Mouse (Mus musculus) kidney, postnatal 36 days (tissue): ENCODE results near the gene Babam2.

Experiments
- DNase-seq, 2 experiments: peaks; one replicate each; pipeline ENCODE4 v3.0.0; 2021 to 2022; ENCODE audit warnings: mixed read lengths in 2 of 2

Babam2 gene

DNA sequence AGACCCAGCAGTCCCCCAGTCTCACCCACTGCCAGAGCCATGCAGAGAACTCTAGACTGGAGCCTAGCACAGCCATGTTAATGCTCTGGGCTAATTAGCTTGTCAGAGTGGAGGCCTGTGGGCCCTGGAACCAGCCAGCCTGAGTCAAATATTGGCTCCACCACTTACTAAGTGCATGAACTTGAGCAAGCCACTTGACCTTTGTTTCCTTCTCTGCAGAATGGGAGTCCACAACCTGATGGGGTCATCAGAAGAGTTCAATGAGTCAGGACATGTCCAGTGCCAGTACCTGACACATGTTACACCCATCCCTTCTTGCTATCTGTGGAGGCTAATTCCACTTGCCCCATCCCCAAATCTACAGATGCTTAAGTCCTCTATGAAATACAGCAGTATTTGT lies 394.8 kb downstream of the Babam2 start:
- peak; percentile 11 to 44 for DNase-seq

GRCm38 (mm10) chr5:32098691-32099090 lies 401.2 kb downstream of the Babam2 start:
- no peak for DNase-seq

- DNase-seq: peak; percentile 27 to 53
Observed at GRCm38 (mm10) chr5:32102484-32102883, 405.0 kb downstream of the Babam2 start.

GRCm38 (mm10) chr5:32102971-32103431 lies 405.5 kb downstream of the Babam2 start:
- DNase-seq: no peak

DNA sequence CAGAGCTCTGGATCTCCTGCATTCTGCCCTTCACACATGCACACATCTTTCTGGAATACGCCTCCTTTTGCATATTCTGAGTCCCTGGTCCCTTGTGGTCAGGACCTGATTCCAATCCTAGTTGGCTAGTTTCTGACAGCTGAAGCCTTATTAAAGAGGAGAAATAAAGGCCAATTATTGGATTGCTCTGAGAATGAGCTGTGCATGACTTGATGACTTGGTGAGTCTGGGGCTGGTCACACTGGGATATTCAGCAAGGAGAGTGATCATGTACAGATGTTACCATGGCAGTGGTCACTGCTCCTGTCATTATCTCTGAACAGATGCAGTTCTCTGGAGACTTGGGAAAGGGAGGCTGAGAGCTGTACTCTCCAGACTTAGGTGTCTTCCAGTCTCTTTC lies 406.1 kb downstream of the Babam2 start:
- no peak for DNase-seq

- no peak for DNase-seq
Observed at GRCm38 (mm10) chr5:32104119-32104990, 406.9 kb downstream of the Babam2 start.

DNA sequence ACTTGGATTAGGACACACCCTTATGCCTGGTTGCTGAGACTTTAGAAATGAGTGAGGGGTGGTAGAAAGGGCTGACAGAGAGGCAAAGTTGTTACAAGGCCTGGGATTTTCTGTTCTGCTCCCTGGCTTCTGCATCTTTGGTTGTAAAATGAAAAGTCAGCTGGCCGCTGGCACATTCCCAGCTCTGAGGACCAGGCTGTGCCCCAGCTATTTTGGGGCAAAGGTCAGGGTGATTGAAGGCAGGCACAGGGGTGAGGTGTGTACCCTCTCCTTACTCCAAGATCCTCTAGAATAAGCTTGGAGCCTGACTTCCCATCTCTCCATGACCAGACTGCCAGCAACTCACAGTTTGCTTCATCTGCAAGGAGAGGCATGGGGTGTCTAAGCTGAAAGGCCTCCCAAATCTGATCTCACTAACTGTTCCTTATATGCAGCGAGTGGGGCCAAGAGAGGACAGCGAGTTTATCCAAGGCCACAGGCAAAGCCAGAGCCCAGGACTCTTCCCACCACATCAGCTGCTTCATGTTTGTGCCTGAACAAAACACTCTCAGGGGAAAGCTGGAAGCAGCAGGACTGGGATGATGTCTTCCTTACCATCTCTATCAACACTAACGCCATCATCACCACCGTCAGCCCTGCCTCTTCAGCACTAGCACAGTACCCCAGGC lies 409.1 kb downstream of the Babam2 start:
- no peak for DNase-seq

DNA sequence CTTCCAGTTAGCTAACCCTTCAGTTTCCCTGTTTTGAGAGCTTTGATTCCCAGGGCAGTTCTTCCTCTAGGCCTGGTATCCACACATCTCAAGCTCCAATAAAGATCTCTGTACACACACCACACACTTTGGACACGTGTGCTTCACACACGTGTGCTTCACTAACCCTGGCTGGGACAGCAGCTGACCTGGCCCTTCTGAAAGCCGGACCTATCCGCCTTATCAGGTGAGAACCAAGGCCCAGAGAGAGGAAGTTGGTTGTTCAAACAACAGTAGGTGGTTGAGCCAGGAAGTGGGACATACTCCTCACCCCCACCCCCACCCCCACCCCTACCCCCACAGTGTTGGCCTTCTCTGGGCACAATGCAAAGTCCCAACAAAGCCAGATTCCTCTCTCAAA lies 413.2 kb downstream of the Babam2 start:
- no peak for DNase-seq

- DNase-seq: no peak
Observed at GRCm38 (mm10) chr5:32112206-32112916, 414.9 kb downstream of the Babam2 start.

- peak in 1 of 2 experiments; percentile 24 for DNase-seq
Observed at GRCm38 (mm10) chr5:32120901-32121376, 423.5 kb downstream of the Babam2 start.

DNA sequence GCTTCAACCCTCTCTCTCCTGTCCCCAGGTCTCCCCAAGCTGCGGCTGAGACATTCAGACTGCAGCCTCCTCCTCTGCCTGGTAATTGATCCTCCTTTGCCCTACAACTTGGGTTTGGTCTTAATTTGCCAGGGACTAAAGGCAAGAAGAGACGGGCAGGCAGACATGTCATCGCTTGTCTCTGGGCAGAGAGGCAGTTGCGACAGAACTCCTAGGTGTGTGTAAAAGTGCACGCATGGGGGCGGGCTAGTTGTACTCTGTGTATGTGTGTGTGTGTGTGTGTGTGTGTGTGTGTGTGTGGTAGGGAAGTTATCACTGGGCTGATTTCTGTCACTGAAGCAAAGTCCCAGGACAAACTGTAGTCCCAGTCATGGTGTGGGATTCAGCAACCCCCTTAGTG lies 424.5 kb downstream of the Babam2 start:
- no peak for DNase-seq

DNA sequence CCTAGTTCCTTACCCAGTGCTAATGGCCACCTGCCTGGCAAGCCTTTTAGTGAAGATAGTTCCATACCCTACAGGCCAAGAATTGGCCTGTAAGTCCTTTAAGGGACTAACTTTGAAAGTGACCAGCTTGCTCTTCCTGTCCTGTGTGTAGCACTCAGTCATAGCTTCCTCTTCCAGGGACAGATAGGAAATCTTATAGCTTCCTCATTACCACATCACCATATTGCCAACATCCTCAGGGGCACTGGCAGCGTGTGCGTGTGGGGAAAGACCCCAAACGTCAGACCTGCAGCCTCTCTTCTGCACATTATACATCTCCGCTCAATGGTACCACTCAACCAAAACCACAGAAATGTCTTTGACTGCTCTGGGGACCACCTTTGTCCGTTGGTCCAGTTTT lies 424.9 kb downstream of the Babam2 start:
- no peak for DNase-seq

DNA sequence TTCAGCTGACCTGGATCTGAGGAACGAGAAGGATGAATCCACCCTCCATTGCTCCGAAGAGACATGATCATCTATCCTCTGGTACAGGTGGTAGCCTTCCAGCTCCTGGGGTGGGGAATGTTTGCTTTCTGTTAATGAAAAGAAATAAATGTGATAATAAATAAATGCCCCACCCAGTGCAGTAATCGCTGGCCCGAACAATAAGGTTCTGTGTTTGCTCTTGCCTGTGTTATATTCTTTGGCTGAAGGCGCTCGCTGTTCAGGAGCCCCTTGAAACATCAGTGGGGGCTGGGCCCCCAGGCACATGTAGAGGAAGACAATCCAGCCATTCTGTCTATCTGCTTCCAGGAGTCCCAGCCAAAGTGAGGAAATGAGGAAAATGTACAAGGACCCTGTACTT lies 427.5 kb downstream of the Babam2 start:
- DNase-seq: no peak

GRCm38 (mm10) chr5:32127226-32127625 lies 429.7 kb downstream of the Babam2 start:
- DNase-seq: no peak

DNA sequence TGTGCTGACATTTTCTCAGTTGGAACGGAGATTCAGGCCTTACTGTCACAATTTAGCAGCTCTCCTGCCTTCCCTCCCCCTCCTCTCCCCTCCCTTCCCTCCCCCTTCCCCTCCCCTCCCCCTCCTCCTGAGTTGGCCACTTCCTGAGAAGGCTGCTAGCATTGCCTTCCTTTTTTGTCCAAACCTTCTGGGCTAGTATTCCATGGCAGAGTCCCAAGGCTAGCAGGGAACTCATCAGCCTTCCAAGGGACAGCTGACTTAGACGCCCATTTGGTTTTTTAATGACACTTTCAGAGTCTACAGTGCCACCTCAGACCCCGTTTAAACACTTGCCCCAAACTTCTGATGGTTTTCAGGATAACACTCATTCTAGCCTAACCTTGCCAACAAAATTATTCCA lies 430.4 kb downstream of the Babam2 start:
- no peak for DNase-seq

GRCm38 (mm10) chr5:32132971-32133501 lies 435.6 kb downstream of the Babam2 start:
- DNase-seq: peak; percentile 39 to 66

DNA sequence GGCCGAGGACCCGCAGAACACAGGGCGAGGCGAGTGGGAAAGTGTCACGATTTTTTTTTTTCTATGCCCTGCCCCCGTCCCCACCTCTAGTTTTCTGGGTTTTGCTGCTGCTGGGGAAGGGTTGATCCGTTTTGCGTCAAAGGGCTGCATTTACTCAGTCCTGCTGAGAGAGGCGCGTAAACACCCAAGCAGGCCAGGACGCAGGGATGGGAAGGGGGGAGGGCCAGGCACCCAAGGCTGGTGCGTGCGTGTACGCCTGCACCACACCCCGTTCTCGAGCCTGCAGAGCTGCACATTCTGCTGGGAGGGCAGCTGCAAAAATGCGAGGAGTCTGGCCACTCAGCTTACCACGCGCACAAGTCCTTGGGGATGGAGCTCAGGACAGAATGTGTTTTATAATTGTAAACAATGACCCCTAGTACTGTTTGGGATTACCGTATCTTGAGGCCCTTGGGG lies 436.1 kb downstream of the Babam2 start:
- DNase-seq: peak; percentile 76 to 78

DNA sequence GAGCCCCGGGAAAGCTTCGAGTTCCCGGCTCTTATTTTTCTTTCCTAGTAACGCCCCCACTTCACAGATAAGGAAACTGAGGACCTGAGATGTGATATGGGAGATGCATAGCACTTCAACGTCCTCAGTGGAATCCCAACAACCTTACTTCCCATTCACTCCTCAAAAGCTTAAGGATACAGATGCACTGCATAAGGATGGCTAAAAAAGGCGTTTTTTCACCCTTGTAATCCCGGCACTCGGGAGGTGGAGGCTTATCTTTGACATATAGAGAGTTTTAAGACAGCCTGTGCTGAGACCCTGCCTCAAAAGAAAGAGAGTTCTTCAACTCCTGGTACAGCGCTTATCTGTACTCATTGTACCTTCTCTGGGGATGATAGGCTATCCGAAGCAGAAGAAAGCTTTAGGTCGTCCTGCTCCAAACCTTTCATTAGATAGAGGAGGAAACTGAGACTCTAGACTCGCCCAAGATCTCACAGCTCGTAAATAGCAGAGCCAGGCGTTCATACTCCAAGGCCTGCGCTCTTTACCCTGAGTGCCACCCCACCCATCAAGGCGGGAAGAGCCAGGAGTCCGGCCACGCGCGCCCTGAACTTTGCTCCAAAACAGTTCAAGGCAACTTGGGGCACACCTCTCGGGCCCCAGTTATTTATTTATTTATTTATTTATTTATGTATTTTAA lies 436.7 kb downstream of the Babam2 start:
- peak; percentile 55 to 64 for DNase-seq
